Mouse (Mus musculus) embryo, embryonic 11 days (tissue): Measurements from ENCODE around the gene Zfp568.
"Not testable (repeated sequence)": the region's sequence is repeated elsewhere in the genome, so short reads cannot be mapped to it uniquely, and the experiment has no call there.

ENCODE experiments used
- DNase-seq: peaks from one replicate; pipeline ENCODE4 v3.0.0-alpha.2; 2015

The Zfp568 gene

GRCm38 (mm10) chr7:29983690-29984380, at the start of gene Zfp568:
TSS of gene Zfp568 (plus strand) at chr7:29983955.
- DNase-seq = peak; percentile 97

- no peak for DNase-seq
These were observed 44.9 kb upstream of the Zfp568 start for GRCm38 (mm10) chr7:29938856-29939255.

GRCm38 (mm10) chr7:29941027-29941426, 42.7 kb upstream of the Zfp568 start:
- DNase-seq = no peak

GRCm38 (mm10) chr7:29942740-29943139, 41.0 kb upstream of the Zfp568 start:
- no peak for DNase-seq

GRCm38 (mm10) chr7:29943720-29944119, 40.0 kb upstream of the Zfp568 start:
- no peak for DNase-seq

- no peak for DNase-seq
These were observed 39.6 kb upstream of the Zfp568 start for GRCm38 (mm10) chr7:29944201-29944600.

- DNase-seq = no peak
These were observed 30.7 kb upstream of the Zfp568 start for GRCm38 (mm10) chr7:29953086-29953485.

GRCm38 (mm10) chr7:29953513-29954401, 30.0 kb upstream of the Zfp568 start, which contains the start of gene Zfp74:
TSS of gene Zfp74 (minus strand) at chr7:29954089.
- DNase-seq = peak; percentile 91

GRCm38 (mm10) chr7:29954731-29955130, 29.0 kb upstream of the Zfp568 start:
- DNase-seq = peak; percentile 65

- no peak for DNase-seq
These were observed 27.5 kb upstream of the Zfp568 start for GRCm38 (mm10) chr7:29956257-29956656.

- no peak for DNase-seq
These were observed 25.5 kb upstream of the Zfp568 start for GRCm38 (mm10) chr7:29958125-29958724.

GRCm38 (mm10) chr7:29959004-29959403, 24.8 kb upstream of the Zfp568 start:
- no peak for DNase-seq

GRCm38 (mm10) chr7:29965115-29965810, 18.5 kb upstream of the Zfp568 start:
- not testable (repeated sequence) for DNase-seq

GRCm38 (mm10) chr7:29970686-29971085, 13.1 kb upstream of the Zfp568 start:
- DNase-seq = no peak

- DNase-seq = no peak
These were observed 3.0 kb upstream of the Zfp568 start for GRCm38 (mm10) chr7:29980761-29981160.

- no peak for DNase-seq
These were observed 2.3 kb upstream of the Zfp568 start for GRCm38 (mm10) chr7:29981455-29981854.

GRCm38 (mm10) chr7:29981860-29982259, 1.9 kb upstream of the Zfp568 start:
- no peak for DNase-seq

GRCm38 (mm10) chr7:29982341-29982740, 1.4 kb upstream of the Zfp568 start:
- DNase-seq = no peak

GRCm38 (mm10) chr7:29982931-29983330, 824 bp upstream of the Zfp568 start:
- DNase-seq = peak; percentile 12

- no peak for DNase-seq
These were observed 440 bp upstream of the Zfp568 start for GRCm38 (mm10) chr7:29983340-29983689.

- no peak for DNase-seq
These were observed 2.3 kb downstream of the Zfp568 start for GRCm38 (mm10) chr7:29986101-29986500.

- DNase-seq = no peak
These were observed 3.8 kb downstream of the Zfp568 start for GRCm38 (mm10) chr7:29987551-29987950.

- DNase-seq = no peak
These were observed 5.3 kb downstream of the Zfp568 start for GRCm38 (mm10) chr7:29989031-29989430.
